Mouse (Mus musculus) right cerebral cortex, postnatal 36 days (tissue): ENCODE data around the gene Ptpn4.
A peak's percentile ranks its signal among the peaks of the same experiment; 100 is the strongest.

Experiments
- DNase-seq, 2 experiments: peaks; one replicate each; pipeline ENCODE4 v3.0.0; 2022; ENCODE audit warnings: low spot score in 2 of 2, mixed read lengths in 1 of 2

Ptpn4 gene

DNA sequence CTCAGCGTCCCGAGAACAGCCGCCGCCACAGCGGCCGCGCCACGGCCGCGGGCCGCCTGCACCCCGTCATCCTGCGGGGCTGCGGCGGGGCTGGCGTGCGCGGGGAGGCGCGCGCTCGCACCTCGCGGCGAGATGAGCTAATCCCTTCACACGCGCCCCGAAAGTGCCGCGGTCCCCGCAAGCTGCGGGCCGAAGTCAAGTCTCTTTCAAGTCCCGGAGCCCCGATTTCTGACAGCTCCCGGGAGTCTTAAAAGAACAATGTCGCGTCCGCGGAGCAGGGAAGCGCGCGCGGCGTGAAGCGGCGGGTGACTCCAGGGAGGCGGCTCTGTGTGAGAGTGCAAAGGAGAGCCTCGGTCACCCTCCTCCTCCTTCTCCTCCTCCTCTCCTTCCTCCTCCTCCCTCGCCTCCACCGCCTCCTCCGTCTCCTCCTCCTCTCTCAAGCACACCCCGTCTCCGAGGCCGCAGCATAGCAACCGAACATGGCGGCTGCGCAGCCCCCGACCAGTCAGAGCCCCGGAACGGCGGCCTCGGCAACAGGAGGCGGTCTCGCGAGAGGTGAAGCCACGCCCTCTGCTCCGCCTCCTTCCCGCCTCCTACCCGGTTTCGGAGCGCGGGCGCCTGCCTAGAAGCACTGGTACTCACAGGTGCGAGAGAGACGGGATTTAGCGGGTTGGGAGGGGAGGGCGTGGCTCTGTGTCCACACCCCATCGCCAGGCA is at the start of gene Ptpn4:
Gene Ptpn4 (minus strand): TSS at position 579 of the 717 bp plus-strand sequence.
- peak; percentile 97 for DNase-seq

GRCm38 (mm10) chr1:119886320-119886719 is 48.9 kb upstream of the Ptpn4 start:
- no peak for DNase-seq

- no peak for DNase-seq
Measured at GRCm38 (mm10) chr1:119884272-119884671, 46.9 kb upstream of the Ptpn4 start.

GRCm38 (mm10) chr1:119878909-119879308 is 41.5 kb upstream of the Ptpn4 start:
- peak; percentile 55 to 60 for DNase-seq

DNA sequence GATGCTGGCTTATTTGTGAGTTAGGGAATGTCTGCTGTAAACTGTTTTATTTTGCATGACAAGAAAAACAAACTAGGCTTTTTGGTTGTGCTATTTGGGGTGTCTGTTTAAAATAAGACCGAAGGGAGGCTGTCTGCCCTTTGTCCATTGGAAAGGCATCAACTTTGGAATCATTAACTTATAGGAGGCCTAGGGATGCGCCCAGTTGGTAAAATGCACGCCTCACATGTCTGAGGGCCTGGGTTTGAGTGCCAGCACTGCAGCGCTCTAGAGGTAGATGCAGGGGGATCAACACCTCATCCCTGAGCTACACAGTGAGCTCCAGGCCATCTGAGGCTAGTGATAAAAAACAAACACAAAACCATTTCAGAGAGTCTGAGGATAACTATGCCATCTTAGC is 40.1 kb upstream of the Ptpn4 start:
- no peak for DNase-seq

GRCm38 (mm10) chr1:119868395-119869161 is 31.2 kb upstream of the Ptpn4 start:
- no peak for DNase-seq

GRCm38 (mm10) chr1:119867300-119867699 is 29.9 kb upstream of the Ptpn4 start:
- no peak for DNase-seq

GRCm38 (mm10) chr1:119865311-119865710 is 27.9 kb upstream of the Ptpn4 start:
- DNase-seq: no peak

DNA sequence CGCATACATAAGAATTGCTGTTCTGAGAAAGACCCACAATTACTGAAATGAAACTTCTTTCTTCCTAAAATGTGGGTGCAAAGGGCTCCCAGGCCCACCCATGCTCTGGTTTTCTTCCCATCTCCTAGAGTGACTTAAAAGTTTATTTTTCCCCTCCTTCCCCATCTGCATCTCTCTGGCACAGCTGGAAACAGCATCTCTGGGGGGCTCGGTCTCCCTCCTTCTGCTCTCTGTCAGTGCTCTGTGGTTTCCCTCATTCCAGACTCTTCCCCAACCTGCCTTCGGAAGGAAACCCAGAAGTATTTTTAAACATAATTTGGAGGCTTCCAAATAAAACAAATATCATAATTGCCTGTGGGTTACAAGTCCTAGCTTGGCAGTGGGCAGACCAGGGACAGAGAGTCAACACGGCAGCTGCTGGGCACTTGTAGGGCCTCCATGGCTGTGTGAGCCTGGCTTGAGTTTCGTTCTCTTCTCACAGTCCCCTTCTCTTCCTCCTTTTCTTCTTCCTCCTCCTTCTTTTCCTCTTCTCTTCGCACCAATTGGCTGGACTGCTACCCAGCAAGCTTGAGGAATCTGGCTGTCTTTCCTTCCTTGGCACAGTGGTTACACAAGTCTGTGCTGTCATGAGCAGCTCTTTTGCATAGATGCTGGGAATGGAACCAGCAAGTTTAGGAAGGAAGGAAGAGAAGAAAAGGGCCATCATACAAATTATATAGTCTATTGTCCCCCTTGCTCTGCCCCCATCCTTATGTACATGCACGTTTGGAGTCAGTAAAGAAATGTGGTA is 26.3 kb upstream of the Ptpn4 start:
- DNase-seq: no peak

- no peak for DNase-seq
Measured at GRCm38 (mm10) chr1:119859566-119859965, 22.2 kb upstream of the Ptpn4 start.

DNA sequence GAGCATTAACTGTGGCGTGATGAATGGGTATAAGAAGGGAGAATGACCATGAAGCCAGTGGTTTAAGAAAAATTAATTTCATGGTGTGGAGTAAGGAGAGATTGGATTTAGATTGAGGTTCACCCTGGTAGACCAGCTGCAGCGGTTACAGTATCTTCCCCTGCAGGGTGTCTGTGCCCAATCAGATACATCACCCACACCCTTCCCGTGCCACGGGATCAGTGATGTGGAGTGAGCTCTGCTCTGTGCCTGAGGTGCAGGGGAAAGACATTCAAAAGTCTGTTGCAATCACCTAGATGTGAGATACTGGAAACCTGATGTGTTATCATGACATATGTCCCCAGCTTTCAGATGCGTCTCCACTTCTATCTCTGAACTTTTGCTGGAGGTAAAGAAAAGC is 15.6 kb upstream of the Ptpn4 start:
- DNase-seq: no peak

DNA sequence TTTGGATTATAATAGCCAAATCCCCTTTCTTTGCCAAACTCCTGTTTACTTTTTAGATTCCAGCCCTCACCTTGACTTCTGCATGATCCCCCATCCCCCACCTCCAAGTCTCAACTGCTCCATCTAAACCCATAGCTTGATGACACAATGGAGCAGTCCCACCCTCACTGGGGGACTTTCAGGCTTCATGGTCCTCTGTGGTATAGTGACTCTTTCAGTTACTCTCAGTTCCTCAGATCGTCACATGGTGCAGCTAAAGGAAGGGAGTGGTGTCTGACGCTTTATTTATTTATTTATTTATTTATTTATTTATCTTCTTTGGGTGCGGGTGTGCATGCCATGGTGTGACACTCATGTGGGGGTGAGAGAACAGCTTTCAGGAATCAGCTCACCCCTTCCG is 14.9 kb upstream of the Ptpn4 start:
- no peak for DNase-seq

- no peak for DNase-seq
Measured at GRCm38 (mm10) chr1:119849146-119849935, 11.9 kb upstream of the Ptpn4 start.

- no peak for DNase-seq
Measured at GRCm38 (mm10) chr1:119845321-119845720, 7.9 kb upstream of the Ptpn4 start.

DNA sequence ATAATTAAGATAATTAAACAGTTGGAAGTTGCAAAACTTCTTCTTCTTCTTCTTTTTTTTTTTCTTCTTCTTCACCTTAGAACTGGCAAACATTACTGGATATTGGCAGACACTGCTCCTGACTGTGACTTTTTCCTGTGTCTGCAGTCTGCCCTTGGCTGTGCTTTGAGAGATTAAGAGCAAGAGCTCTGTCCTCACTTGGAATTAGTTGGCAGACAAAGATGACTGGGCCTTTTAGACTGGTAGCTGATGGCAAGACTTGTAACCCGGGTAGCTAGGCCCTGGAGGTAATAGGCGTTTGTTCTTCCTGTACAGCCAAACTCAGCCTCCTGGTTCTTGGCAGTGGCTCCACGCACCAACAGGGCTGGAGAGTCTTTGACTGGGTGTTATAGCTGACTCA is 5.7 kb upstream of the Ptpn4 start:
- no peak for DNase-seq

DNA sequence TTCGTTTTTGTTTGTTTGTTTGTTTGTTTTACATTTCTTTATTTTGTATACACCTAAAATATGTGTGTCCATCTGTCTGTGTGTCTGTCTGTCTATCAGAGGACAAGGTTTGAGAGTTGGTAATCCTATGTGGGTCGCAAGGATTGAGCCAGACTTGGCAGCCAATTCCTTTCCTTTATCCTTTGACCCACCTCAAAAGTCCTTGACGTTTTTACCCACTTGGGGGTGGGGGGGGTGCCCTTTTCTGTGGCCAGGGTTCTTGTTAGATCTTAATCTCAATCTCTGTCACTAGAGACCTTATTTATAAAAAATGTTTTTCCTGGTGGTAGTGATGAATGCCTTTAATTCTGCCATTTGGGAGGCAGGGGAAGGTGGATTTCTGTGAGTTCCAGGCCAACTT is 828 bp upstream of the Ptpn4 start:
- DNase-seq: no peak

DNA sequence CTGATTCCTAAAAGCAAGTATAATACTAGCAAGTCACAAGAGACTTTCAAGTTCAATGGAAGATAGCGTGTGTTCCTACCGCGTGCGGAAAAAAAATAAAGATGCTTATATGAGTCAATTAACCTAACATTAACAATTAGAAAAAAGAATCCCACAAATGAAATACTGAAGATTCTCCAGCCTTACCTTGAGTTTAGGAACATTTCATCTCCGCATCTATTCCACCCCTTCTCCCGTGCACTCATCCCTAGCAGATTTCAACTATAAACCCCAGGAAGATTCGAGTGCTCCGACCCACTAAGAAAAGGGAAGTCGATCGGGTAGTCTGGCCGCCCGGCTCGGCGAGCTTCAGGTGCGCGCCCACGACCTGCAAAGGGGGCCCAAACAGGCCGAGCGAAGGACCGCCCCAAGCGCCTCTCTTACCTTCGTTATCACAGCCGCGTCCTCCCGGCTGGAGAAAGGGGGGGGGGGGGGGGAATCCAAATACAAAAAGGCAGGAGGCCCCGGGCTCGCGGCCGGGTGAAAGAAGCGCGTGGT is 866 bp downstream of the Ptpn4 start:
- peak in 1 of 2 experiments; percentile 12 for DNase-seq

- no peak for DNase-seq
Measured at GRCm38 (mm10) chr1:119835726-119836478, 1.5 kb downstream of the Ptpn4 start.

DNA sequence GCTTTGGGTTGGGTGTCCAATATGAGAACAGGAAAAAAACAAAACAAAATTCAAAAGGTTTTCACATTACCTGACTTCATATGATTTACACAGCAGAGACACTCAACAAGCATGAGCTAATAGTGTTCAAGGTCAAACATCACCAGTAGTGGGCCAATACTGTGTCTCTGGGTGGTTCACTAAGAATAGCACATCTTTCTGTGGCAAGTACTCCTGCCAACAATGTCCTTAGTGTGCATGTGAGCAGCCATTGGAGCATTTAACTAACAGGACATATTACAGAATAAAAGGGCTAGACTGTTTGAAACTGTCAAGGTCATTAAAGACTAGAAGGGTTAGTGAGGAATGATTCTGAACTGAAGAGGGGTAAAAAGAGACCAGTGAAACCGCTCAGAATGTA is 9.3 kb downstream of the Ptpn4 start:
- DNase-seq: no peak

GRCm38 (mm10) chr1:119818704-119819103 is 18.7 kb downstream of the Ptpn4 start:
- DNase-seq: no peak

DNA sequence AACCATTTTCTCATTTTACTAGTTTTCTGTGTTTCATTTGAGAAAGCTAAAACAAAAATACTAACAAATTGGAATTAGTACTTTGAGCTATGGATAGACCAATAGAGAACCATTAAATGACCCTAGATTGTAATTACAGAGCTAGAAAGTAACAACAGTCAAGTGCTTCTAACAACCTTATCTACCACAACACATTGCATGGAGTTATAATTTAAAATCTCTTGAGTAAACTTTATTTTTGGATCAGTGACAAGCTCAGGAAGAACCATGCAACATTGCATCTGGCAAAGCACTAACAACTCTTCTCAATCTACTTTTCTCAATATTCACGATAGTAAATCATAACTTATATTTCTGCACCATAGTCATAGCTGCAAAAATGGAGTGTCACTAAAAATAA is 29.7 kb downstream of the Ptpn4 start:
- no peak for DNase-seq
